Mouse (Mus musculus): Measurements from ENCODE around the gene Ets1. TPM values are rescaled to one million over a fixed set of nuclear protein-coding genes. Genes with fewer than 3 reads are reported as not detected.

Gene Ets1
- total and polyA plus RNA-seq, 3 experiments: 0.05 TPM; not detected in 2

DNA sequence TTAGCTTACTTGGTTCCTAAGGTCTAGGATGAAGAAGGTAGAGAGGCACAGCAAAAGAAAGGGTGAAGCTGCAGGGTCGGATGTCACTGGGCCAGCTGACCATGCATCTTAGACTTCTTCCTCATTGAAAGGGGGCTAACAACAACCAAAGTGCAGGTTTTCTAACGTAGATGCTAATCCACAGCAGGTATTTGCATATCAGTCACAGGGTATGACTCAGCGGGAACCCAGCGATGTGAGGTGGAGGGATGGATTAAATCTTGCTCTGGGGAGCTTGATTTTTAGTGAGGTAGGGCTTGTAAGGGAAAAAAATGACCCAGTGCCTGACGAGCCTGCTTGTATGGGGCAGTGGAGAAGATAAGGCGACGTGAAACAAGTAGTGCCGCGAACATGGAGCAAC lies 9.5 kb downstream of the Ets1 start:
- Histone ChIP-seq H3K36me3 (replicated peaks) (no peaks in the 10 kb centered on the region), H3K4me3 (ENCODE audit: low read depth, low read length) (no peak overlapping the region), H3K27me3 (ENCODE audit: insufficient read depth, low read length) (no peaks in the 10 kb centered on the region), H3K9me3 (replicated peaks) (no peaks in the 10 kb centered on the region), H3K4me1 (ENCODE audit: insufficient read depth, low read depth, low read length) (no peaks in the 10 kb centered on the region)
- ATAC-seq (ENCODE audit: extremely low read depth, insufficient number of reproducible peaks, low FRiP score, poor library complexity, severe bottlenecking) (no peak), DNase-seq (ENCODE audit: low spot score) (no peak)
- TF ChIP-seq GATA1 (IDR thresholded peaks at IDR 0.05; ENCODE audit: borderline replicate concordance, low read length) (no peak), CTCF (IDR thresholded peaks at IDR 0.05; ENCODE audit: low read depth, low read length) (no peak)

DNA sequence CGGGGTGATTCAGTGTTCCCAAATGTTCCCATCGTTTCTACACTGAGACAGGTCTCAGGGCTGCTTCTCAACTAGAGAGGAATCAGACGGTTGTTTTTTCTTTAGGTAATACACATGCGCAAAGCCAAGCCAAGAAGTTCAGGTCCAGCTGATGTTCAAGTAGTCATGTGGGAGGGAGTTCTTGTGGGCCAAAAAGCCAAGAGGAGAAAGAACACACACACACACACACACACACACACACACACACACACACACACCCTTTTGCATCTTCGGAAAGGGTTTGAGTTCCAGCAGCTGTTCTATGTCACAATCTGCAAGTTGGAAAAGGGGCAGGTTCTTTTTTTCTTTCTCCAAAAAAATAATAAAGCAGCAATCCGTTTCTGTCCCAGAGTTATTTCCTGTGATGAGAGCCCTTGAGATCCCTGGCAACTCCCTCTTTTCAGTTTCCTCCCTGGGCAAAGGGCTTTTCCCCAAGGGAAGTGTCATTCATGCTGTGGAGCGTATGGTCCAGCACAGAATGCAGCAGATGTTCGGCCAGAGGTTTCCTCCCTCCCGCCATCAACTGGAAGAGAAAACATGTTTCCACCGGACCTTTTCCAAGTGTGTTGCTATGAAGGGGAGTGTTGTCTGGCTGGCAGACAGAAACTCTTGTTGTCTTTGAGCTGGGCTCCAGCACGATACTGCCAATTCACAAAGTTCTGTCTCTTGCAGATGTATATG lies 10.7 kb downstream of the Ets1 start:
- DNase-seq (ENCODE audit: low spot score) (no peak), ATAC-seq (ENCODE audit: extremely low read depth, insufficient number of reproducible peaks, low FRiP score, poor library complexity, severe bottlenecking) (no peak)
- Histone ChIP-seq H3K36me3 (replicated peaks) (no peaks in the 10 kb centered on the region), H3K27me3 (ENCODE audit: insufficient read depth, low read length) (no peaks in the 10 kb centered on the region), H3K9me3 (replicated peaks) (no peaks in the 10 kb centered on the region), H3K4me1 (ENCODE audit: insufficient read depth, low read depth, low read length) (no peaks in the 10 kb centered on the region), H3K4me3 (ENCODE audit: low read depth, low read length) (no peak overlapping the region)
- no peak for TF ChIP-seq POLR2AphosphoS5 (IDR thresholded peaks at IDR 0.05; ENCODE audit: insufficient replicate concordance, low read depth, low read length)

DNA sequence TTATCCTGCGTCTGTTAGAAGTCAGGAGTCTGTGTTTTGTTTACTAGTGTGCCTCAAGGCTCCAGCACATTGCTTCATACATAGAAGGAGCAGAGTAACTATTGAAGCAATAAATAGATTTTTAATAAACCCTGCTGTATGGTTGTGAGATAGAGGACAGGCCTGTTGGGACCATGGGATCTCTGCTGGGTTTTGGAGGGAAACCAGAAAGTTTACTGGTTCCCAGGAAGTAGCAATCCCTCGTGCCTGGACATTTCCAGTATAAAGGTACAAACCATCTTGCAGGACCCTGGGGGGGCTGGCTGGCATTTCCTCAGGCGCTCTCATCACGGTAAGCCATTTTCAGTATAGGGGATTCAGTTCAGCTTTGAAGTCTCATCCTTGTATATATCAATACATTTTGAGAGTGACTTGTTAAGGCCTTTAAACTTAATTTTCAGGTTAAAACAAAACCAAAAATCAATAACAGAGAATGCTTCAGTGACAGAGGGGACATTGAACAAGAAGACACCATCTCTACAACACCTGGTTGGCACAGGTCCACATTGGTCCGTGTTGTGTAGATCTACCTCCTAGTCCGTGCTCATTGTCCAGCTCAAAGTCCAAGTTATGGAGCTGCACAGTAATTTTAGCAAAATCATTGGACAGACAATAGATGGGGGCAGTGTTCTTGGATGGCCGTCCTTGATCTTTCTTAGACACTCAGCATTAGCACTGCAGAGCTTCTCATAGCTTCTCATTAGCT lies 11.7 kb downstream of the Ets1 start:
- no peak for ATAC-seq (ENCODE audit: extremely low read depth, insufficient number of reproducible peaks, low FRiP score, poor library complexity, severe bottlenecking)
- H3K27me3 ChIP-seq (ENCODE audit: insufficient read depth, low read length): no peaks in the 10 kb centered on the region

DNA sequence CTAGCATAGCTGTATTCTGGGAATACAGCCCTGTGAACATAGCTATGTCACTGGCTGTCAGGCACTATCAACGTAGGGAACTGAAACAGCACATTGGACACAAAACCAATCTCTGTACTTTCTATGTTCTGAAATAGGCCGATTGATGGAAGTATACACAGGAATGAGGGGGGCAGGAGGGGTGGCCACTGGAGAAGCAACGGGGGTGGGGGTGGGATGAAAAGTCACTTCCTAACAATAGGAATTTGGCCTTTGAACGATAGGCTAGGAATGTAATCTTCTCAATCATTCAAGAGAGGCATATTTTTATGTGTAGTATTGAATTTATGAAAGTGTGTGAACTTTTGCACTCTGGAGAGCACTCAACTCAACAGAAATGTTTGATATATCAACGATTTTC lies 12.3 kb downstream of the Ets1 start:
- Histone ChIP-seq H3K4me3 (ENCODE audit: low read depth, low read length) (no peak overlapping the region), H3K36me3 (replicated peaks) (no peaks in the 10 kb centered on the region), H3K27me3 (ENCODE audit: insufficient read depth, low read length) (no peaks in the 10 kb centered on the region), H3K9me3 (replicated peaks) (no peaks in the 10 kb centered on the region), H3K4me1 (ENCODE audit: insufficient read depth, low read depth, low read length) (no peaks in the 10 kb centered on the region)
- ATAC-seq (ENCODE audit: extremely low read depth, insufficient number of reproducible peaks, low FRiP score, poor library complexity, severe bottlenecking) (no peak), DNase-seq (ENCODE audit: low spot score) (no peak)
- TF ChIP-seq GATA1 (IDR thresholded peaks at IDR 0.05; ENCODE audit: borderline replicate concordance, low read length): no peak

More for the DNA sequence above, 11.7 kb downstream of the Ets1 start:
- H3K9me3 ChIP-seq (replicated peaks): no peaks in the 10 kb centered on the region
- H3K36me3 ChIP-seq (replicated peaks): no peaks in the 10 kb centered on the region
- H3K4me1 ChIP-seq (ENCODE audit: insufficient read depth, low read depth, low read length): no peaks in the 10 kb centered on the region
- H3K4me3 ChIP-seq (ENCODE audit: low read depth, low read length): no peak overlapping the region
- no peak for DNase-seq (ENCODE audit: low spot score)
- TF ChIP-seq TAL1 (conservative IDR thresholded peaks at IDR 0.05; ENCODE audit: low read depth, low read length) (no peak), POLR2AphosphoS5 (IDR thresholded peaks at IDR 0.05; ENCODE audit: insufficient replicate concordance, low read depth, low read length) (no peak), GATA2 (IDR thresholded peaks at IDR 0.05; ENCODE audit: borderline replicate concordance, low read depth, low read length) (no peak), CTCF (IDR thresholded peaks at IDR 0.05; ENCODE audit: low read depth, low read length) (no peak), GATA1 (IDR thresholded peaks at IDR 0.05; ENCODE audit: borderline replicate concordance, low read length) (no peak)

DNA sequence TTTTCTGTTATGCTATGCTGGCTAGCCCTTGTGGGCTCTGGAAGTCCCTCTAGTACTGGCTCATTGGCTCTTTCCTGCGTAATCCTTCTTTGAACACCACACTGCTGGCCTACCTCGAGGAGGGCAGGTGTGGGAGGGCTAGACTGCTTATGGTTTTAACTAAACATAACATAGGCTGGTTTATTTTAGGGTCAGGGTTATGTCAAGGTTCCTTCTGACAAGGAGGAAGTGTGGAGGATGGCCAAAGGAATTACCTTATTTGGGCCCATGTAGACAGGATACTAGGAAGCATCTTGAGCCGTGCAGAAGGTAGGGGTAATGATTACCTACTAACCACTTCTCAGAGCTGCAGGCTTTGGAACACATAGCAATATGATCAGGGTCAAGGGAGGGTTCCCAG lies 14.7 kb downstream of the Ets1 start:
- Histone ChIP-seq H3K4me1 (ENCODE audit: insufficient read depth, low read depth, low read length) (no peaks in the 10 kb centered on the region), H3K36me3 (replicated peaks) (no peaks in the 10 kb centered on the region), H3K9me3 (replicated peaks) (no peaks in the 10 kb centered on the region), H3K4me3 (ENCODE audit: low read depth, low read length) (no peak overlapping the region), H3K27me3 (ENCODE audit: insufficient read depth, low read length) (no peaks in the 10 kb centered on the region)
- ATAC-seq (ENCODE audit: extremely low read depth, insufficient number of reproducible peaks, low FRiP score, poor library complexity, severe bottlenecking) (no peak), DNase-seq (ENCODE audit: low spot score) (no peak)
- TF ChIP-seq TAL1 (conservative IDR thresholded peaks at IDR 0.05; ENCODE audit: low read depth, low read length) (no peak), GATA2 (IDR thresholded peaks at IDR 0.05; ENCODE audit: borderline replicate concordance, low read depth, low read length) (no peak), GATA1 (IDR thresholded peaks at IDR 0.05; ENCODE audit: borderline replicate concordance, low read length) (no peak), POLR2AphosphoS5 (IDR thresholded peaks at IDR 0.05; ENCODE audit: insufficient replicate concordance, low read depth, low read length) (no peak), CTCF (IDR thresholded peaks at IDR 0.05; ENCODE audit: low read depth, low read length) (no peak)

DNA sequence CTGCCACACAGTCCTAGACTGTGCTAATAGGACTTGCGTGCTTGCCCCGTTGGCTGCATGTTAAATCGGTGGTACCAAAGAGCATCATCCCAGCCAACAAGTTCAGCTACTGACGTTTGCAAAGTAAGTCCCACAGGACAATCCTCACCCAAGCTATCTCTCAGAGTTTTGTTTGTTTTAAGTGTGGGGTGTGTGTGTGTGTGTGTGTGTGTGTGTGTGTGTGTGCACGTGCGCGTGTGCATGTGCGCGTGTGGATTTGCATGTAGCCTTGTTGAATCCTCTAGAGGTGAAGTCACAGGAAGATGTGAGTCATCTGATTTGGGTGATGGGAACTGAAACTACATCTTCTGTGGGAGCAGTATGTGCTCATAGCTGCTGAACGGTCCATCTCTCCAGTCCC lies 16.1 kb downstream of the Ets1 start:
- TF ChIP-seq CTCF (IDR thresholded peaks at IDR 0.05; ENCODE audit: low read depth, low read length) (no peak), GATA1 (IDR thresholded peaks at IDR 0.05; ENCODE audit: borderline replicate concordance, low read length) (no peak), GATA2 (IDR thresholded peaks at IDR 0.05; ENCODE audit: borderline replicate concordance, low read depth, low read length) (no peak), TAL1 (conservative IDR thresholded peaks at IDR 0.05; ENCODE audit: low read depth, low read length) (no peak), POLR2AphosphoS5 (IDR thresholded peaks at IDR 0.05; ENCODE audit: insufficient replicate concordance, low read depth, low read length) (no peak)
- ATAC-seq (ENCODE audit: extremely low read depth, insufficient number of reproducible peaks, low FRiP score, poor library complexity, severe bottlenecking): no peak
- Histone ChIP-seq H3K4me1 (ENCODE audit: insufficient read depth, low read depth, low read length) (no peaks in the 10 kb centered on the region), H3K4me3 (ENCODE audit: low read depth, low read length) (no peak overlapping the region), H3K36me3 (replicated peaks) (no peaks in the 10 kb centered on the region), H3K27me3 (ENCODE audit: insufficient read depth, low read length) (no peaks in the 10 kb centered on the region), H3K9me3 (replicated peaks) (no peaks in the 10 kb centered on the region)
- no peak for DNase-seq (ENCODE audit: low spot score)

Measured in G1E (cell line).